Mouse (Mus musculus) neural tube, embryonic 13.5 days (tissue): ENCODE data around the gene Trpc3. TPM values are rescaled to one million over a fixed set of nuclear protein-coding genes. Genes with fewer than 3 reads are reported as not detected.
A peak's percentile ranks its signal among the peaks of the same experiment; 100 is the strongest.

ENCODE experiments used
- ATAC-seq: fragments of 200-750 bp; cut with Nextera tagmentation; 2 replicates; pipeline ENCODE4 v1.8.0; 2017; ENCODE audit warnings: low read depth, mild to moderate bottlenecking, moderate TSS enrichment, moderate library complexity
- H3K27ac ChIP-seq: fragments of 300-500 bp; sonication (generic); replicated peaks from 2 replicates; pipeline ENCODE4 v1.5.1; 2015; ENCODE audit warnings: moderate library complexity, mild to moderate bottlenecking, inconsistent platforms
- H3K27me3 ChIP-seq: fragments of 300-500 bp; sonication (generic); 2 replicates; pipeline ENCODE4 v1.6.1; 2015; ENCODE audit warnings: mild to moderate bottlenecking, inconsistent platforms
- H3K36me3 ChIP-seq: fragments of 300-500 bp; sonication (generic); 2 replicates; pipeline ENCODE4 v1.6.1; 2015; ENCODE audit warnings: mild to moderate bottlenecking, inconsistent platforms
- H3K4me1 ChIP-seq: fragments of 300-500 bp; sonication (generic); replicated peaks from 2 replicates; pipeline ENCODE4 v1.6.1; 2015; ENCODE audit warnings: inconsistent platforms
- H3K4me2 ChIP-seq: fragments of 300-500 bp; sonication (generic); 2 replicates; pipeline ENCODE4 v1.6.1; 2015; ENCODE audit warnings: inconsistent platforms, mild to moderate bottlenecking, moderate library complexity
- H3K4me3 ChIP-seq: fragments of 300-500 bp; sonication (generic); 2 replicates; pipeline ENCODE4 v1.5.1; 2015; ENCODE audit warnings: mild to moderate bottlenecking, inconsistent platforms
- H3K9ac ChIP-seq: fragments of 300-500 bp; sonication (generic); 2 replicates; pipeline ENCODE4 v1.6.1; 2015; ENCODE audit warnings: moderate library complexity, mild to moderate bottlenecking, inconsistent platforms
- H3K9me3 ChIP-seq: fragments of 300-500 bp; sonication (generic); 2 replicates; pipeline ENCODE4 v1.6.1; 2016; ENCODE audit warnings: inconsistent platforms
- WGBS: fragments of 180-500 bp; shearing (Covaris S2); methylation state at CpG from one replicate; pipeline ENCODE4 v1.1.7; 2015; 5-methylcytosine and 5-hydroxymethylcytosine counted together
- polyA plus RNA-seq: library from polyadenylated mRNA; unstranded; fragments of >200 nt; fragmentation: Nextera tagmentation; extraction: Ambion mirVana; gene quantifications from 2 replicates; pipeline ENCODE4 v1.2.1, GENCODE M21; 2015

Trpc3 gene
- polyA plus RNA-seq, 1 experiment from 2014 or later: 12.0 TPM

- Histone ChIP-seq H3K9me3 (no peaks in the 10 kb centered on the region), H3K27me3 (no peaks in the 10 kb centered on the region), H3K4me3 (peak within 1 kb of the TSS; percentile 69), H3K36me3 (peaks cover 19% of the 10 kb centered on the region), H3K27ac (peak within 1 kb of the TSS; percentile 86), H3K4me2 (peak within 1 kb of the TSS; percentile 100), H3K9ac (peak within 1 kb of the TSS; percentile 71), H3K4me1 (peaks cover 26% of the 10 kb centered on the region)
- under 1% methylated on average over 60 of the region's 60 CpGs for WGBS
- peak; percentile 100 for ATAC-seq
Measured at GRCm38 (mm10) chr3:36571827-36572378, 118.1 kb downstream of the Trpc3 start, which contains the start of gene Ccna2. Ccna2 (minus strand) TSS chr3:36572150.

GRCm38 (mm10) chr3:36571361-36571826, 118.6 kb downstream of the Trpc3 start:
- no peaks in the 10 kb centered on the region for H3K9me3 ChIP-seq
- H3K27me3 ChIP-seq: no peaks in the 10 kb centered on the region
- H3K36me3 ChIP-seq: peaks cover 25% of the 10 kb centered on the region
- 1% methylated on average over 46 of the region's 46 CpGs for WGBS
- H3K4me1 ChIP-seq: peaks cover 26% of the 10 kb centered on the region
- peak overlapping the region; percentile 66 for H3K9ac ChIP-seq
- peak overlapping the region; percentile 69 for H3K4me3 ChIP-seq
- no peak; the same call in none of the 2 replicates for ATAC-seq
- peak overlapping the region; percentile 100 for H3K4me2 ChIP-seq
- no peak overlapping the region; the same call in 1 of the 2 replicates for H3K27ac ChIP-seq

Other genes starting within 250 kb of the Trpc3 start
- gene Anxa5, start 214.3 kb downstream of the Trpc3 start, polyA plus RNA-seq: 211 and 212 TPM in 2 replicates
- 0.34 and 0.59 TPM in 2 replicates for gene 1810062G17Rik, start 214.2 kb downstream of the Trpc3 start, polyA plus RNA-seq
- gene Gm11549, start 168.4 kb downstream of the Trpc3 start, polyA plus RNA-seq: 1.9 and 2.2 TPM in 2 replicates
- gene Exosc9, start 137.6 kb downstream of the Trpc3 start, polyA plus RNA-seq: 94.8 and 95.5 TPM in 2 replicates
- 33.4 and 43.6 TPM in 2 replicates for gene Ccna2, start 118.0 kb downstream of the Trpc3 start, polyA plus RNA-seq
- gene Bbs7, start 76.7 kb downstream of the Trpc3 start, polyA plus RNA-seq: 19.4 and 20.5 TPM in 2 replicates
- 55.8 and 59.7 TPM in 2 replicates for gene 4932438A13Rik, start 172.9 kb upstream of the Trpc3 start, polyA plus RNA-seq